Mouse (Mus musculus) lung, postnatal 0 days (tissue): ENCODE measurements around the gene Fkbp7.

Experiments
- CTCF ChIP-seq: IDR thresholded peaks from 2 replicates; pipeline ENCODE4 v1.5.1; 2016; ENCODE audit warnings: antibody characterized with exemption, mild to moderate bottlenecking
- EP300 ChIP-seq: IDR thresholded peaks from 2 replicates; pipeline ENCODE4 v1.6.1; 2016; ENCODE audit warnings: antibody characterized with exemption, mild to moderate bottlenecking, control low read depth

GRCm38 (mm10) chr2:76667200-76667599 lies 5.7 kb downstream of the Fkbp7 start:
- no peak for TF ChIP-seq CTCF
- no peak for TF ChIP-seq EP300
